Mouse (Mus musculus): Measurements from ENCODE around the gene Cd7.

DNA sequence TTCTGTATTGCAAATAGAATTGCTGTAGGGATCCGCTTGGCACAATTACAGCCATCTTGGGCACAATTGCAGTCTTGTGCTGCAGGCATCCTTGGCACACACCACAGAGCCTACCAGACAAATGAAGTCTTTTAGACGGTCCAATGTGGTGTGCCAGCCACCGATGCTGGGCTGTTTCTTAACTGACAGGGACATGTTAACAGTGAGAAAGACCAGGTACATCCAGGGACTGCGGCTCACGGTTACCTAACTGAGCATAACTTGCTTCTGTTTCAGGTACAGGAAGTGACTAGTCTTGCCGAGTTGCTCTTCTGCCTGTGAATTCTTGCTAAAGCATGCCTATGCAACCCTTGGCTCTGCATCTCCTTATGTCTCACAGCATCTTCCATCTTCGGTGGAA, 25.6 kb downstream of the Cd7 start:
- no peak for TF ChIP-seq CTCF (IDR thresholded peaks at IDR 0.05; ENCODE audit: insufficient read depth, low read depth, low read length)
- TF ChIP-seq POLR2A (IDR thresholded peaks at IDR 0.05; ENCODE audit: insufficient read depth, low read depth, low read length) = no peak
